Mouse (Mus musculus) cerebellum, postnatal 25 days (tissue): ENCODE data around the gene Chga.
A peak's percentile ranks its signal among the peaks of the same experiment; 100 is the strongest.

ENCODE experiments used
- DNase-seq, 2 experiments: peaks; one replicate each; pipeline ENCODE4 v3.0.0; 2021; ENCODE audit warnings: mixed read lengths in 2 of 2

The Chga gene

GRCm38 (mm10) chr12:102565086-102565485 lies 10.3 kb downstream of the Chga start:
- peak in 1 of 2 experiments; percentile 3 for DNase-seq

- DNase-seq, result peak in 1 of 2 experiments; percentile 54
These were observed 12.2 kb downstream of the Chga start for GRCm38 (mm10) chr12:102566951-102567350.

- no peak for DNase-seq
These were observed 13.4 kb downstream of the Chga start for GRCm38 (mm10) chr12:102568219-102568618.

- peak; percentile 75 to 77 for DNase-seq
These were observed 15.3 kb downstream of the Chga start for GRCm38 (mm10) chr12:102570111-102570510.

GRCm38 (mm10) chr12:102570734-102571133 lies 16.0 kb downstream of the Chga start:
- no peak for DNase-seq

GRCm38 (mm10) chr12:102571666-102572065 lies 16.9 kb downstream of the Chga start:
- no peak for DNase-seq

GRCm38 (mm10) chr12:102573036-102573435 lies 18.3 kb downstream of the Chga start:
- DNase-seq, result no peak

GRCm38 (mm10) chr12:102575541-102576329 lies 21.0 kb downstream of the Chga start:
- DNase-seq, result peak in 1 of 2 experiments; percentile 60

GRCm38 (mm10) chr12:102576659-102577398 lies 22.1 kb downstream of the Chga start:
- no peak for DNase-seq

- peak; percentile 92 to 95 for DNase-seq
These were observed 24.3 kb downstream of the Chga start for GRCm38 (mm10) chr12:102579041-102579440.

GRCm38 (mm10) chr12:102581579-102582196 lies 26.9 kb downstream of the Chga start:
- DNase-seq, result no peak

GRCm38 (mm10) chr12:102582441-102582840 lies 27.7 kb downstream of the Chga start:
- no peak for DNase-seq

GRCm38 (mm10) chr12:102585390-102585789 lies 30.6 kb downstream of the Chga start:
- DNase-seq, result peak; percentile 59 to 65

GRCm38 (mm10) chr12:102586286-102586881 lies 31.6 kb downstream of the Chga start:
- no peak for DNase-seq

- DNase-seq, result no peak
These were observed 32.3 kb downstream of the Chga start for GRCm38 (mm10) chr12:102587106-102587505.

GRCm38 (mm10) chr12:102590711-102591360 lies 36.1 kb downstream of the Chga start:
- no peak for DNase-seq

- peak; percentile 86 to 89 for DNase-seq
These were observed 38.9 kb downstream of the Chga start for GRCm38 (mm10) chr12:102593699-102594098.

- DNase-seq, result no peak
These were observed 39.9 kb downstream of the Chga start for GRCm38 (mm10) chr12:102594627-102595026.

GRCm38 (mm10) chr12:102596410-102596809 lies 41.6 kb downstream of the Chga start:
- peak; percentile 50 to 55 for DNase-seq

- DNase-seq, result no peak
These were observed 42.7 kb downstream of the Chga start for GRCm38 (mm10) chr12:102597466-102597865.

GRCm38 (mm10) chr12:102598535-102598934 lies 43.8 kb downstream of the Chga start:
- DNase-seq, result no peak

GRCm38 (mm10) chr12:102599801-102600200 lies 45.0 kb downstream of the Chga start:
- peak; percentile 56 to 69 for DNase-seq
